Comparison of ENCODE assay signal across 8 mouse cellular contexts in genomic region chr4:21879565-21880220, GRCm38 (mm10). TPM values are rescaled to one million over a fixed set of nuclear protein-coding genes. Genes with fewer than 3 reads are reported as not detected.
A peak's percentile ranks its signal among the peaks of the same experiment; 100 is the strongest.
DNase-seq lines count a peak whose midpoint lies in the region; ATAC-seq and TF ChIP-seq lines count a peak whose summit lies in the region.

Coq3 (plus strand) TSS chr4:21879673.

- peaks cover 12% of the 10 kb centered on the region for H3K36me3 ChIP-seq in forebrain, embryonic 15.5 days

- TF ChIP-seq CTCF in lung, adult 2 months (IDR thresholded peaks at IDR 0.05; ENCODE audit: insufficient read depth, low read length) = no peak

- intact Hi-C loops in heart, postnatal 25 days (cut with DNase I) = loop anchor here (2.0 to 5.0 kb wide), 2 partner anchors 27 to 152 kb away; partner anchors contain the start of gene Ccnc

- under 1% methylated on average over 51 of the region's 51 CpGs for WGBS in forebrain, embryonic 15.5 days
- WGBS in lung, adult 2 months = under 1% methylated on average over 51 of the region's 51 CpGs

- DNase-seq in ES-CJ7 (ENCODE audit: low read depth, low spot score) = peak; percentile 85
- DNase-seq in cerebellum, adult 11 months = peak; percentile 74
- DNase-seq in heart, postnatal 25 days (ENCODE audit: low spot score) = peak; percentile 61
- peak; percentile 88 to 93 for DNase-seq in layer of hippocampus, adult 18-20 months (ENCODE audit: low spot score in 2 of 2)
- peak; percentile 80 for DNase-seq in lung, adult 2 months
- DNase-seq in thymus, adult 18-20 months = peak; percentile 75 to 79

- peak within 1 kb of the TSS; percentile 62 for H3K9ac ChIP-seq in forebrain, embryonic 15.5 days (replicated peaks)

- H3K4me3 ChIP-seq in forebrain, embryonic 15.5 days = peak within 1 kb of the TSS; percentile 65
- peak within 1 kb of the TSS; percentile 95 for H3K4me3 ChIP-seq in lung, adult 2 months (replicated peaks; ENCODE audit: extremely low read depth, low read depth, low read length)

- no peaks in the 10 kb centered on the region for H3K9me3 ChIP-seq in forebrain, embryonic 15.5 days

- peak; percentile 96 for ATAC-seq in forebrain, embryonic 15.5 days (replicated peaks)
- peak; percentile 74 for ATAC-seq in neutrophil, adult 5-6 weeks (ENCODE audit: extremely low read depth, insufficient number of reproducible peaks, low FRiP score, poor library complexity, severe bottlenecking)

- peaks cover 3% of the 10 kb centered on the region; the same call in 1 of the 2 replicates for H3K4me1 ChIP-seq in forebrain, embryonic 15.5 days
- no peaks in the 10 kb centered on the region; the same call in 1 of the 2 replicates for H3K4me1 ChIP-seq in lung, adult 2 months (ENCODE audit: control insufficient read depth, insufficient read depth, low read length)

- no peaks in the 10 kb centered on the region for H3K27me3 ChIP-seq in forebrain, embryonic 15.5 days

- H3K27ac ChIP-seq in forebrain, embryonic 15.5 days (replicated peaks) = peak within 1 kb of the TSS; percentile 89

- peak within 1 kb of the TSS; percentile 54 for H3K4me2 ChIP-seq in forebrain, embryonic 15.5 days (replicated peaks)

- TF ChIP-seq POLR2A in lung, adult 2 months (IDR thresholded peaks at IDR 0.05; ENCODE audit: borderline replicate concordance, extremely low read depth, low read depth, low read length) = peak; percentile 53; the same call in 1 of the 2 replicates

RNA-seq across cellular contexts. Expression of gene Coq3, which starts in this region (rescaled TPM):
- 15.2 and 15.6 TPM in 2 replicates for polyA plus RNA-seq in forebrain, embryonic 15.5 days (2015; fragmentation: Nextera tagmentation; extraction: Ambion mirVana)
- total RNA-seq in heart, postnatal 25 days (2021) = 10 to 100 TPM; 35.0 to 37.1 TPM
- 10 to 100 TPM; 11.0 to 12.2 TPM for total RNA-seq in layer of hippocampus, adult 18-20 months (2021)
- 1.4 and 2.5 TPM in 2 replicates for polyA plus RNA-seq in lung, adult 2 months (2012; rRNA removed)
- total RNA-seq in neutrophil, adult 5-6 weeks (2017) = 2.4 and 4.2 TPM in 2 replicates

Comparison
In these comparisons a context has a peak if more than half of its experiments do, and no peak if none do; other contexts are left out.
1. Peak in every context shown above with its lines: DNase-seq, ATAC-seq, H3K4me3 ChIP-seq and H3K27ac ChIP-seq.